Mouse (Mus musculus) brain, embryonic 14.5 days (tissue): Measurements from ENCODE around the gene Actg2.

Experiments used
- CTCF ChIP-seq: fragments of 200-500 bp; IDR thresholded peaks from 2 replicates; pipeline ENCODE4 v1.5.1; 2012; ENCODE audit warnings: inconsistent platforms, mild to moderate bottlenecking, moderate library complexity, borderline replicate concordance; ENCODE audit not compliant: insufficient read depth, insufficient read length; ENCODE audit errors: extremely low read depth
- POLR2A ChIP-seq: fragments of 200-500 bp; IDR thresholded peaks from 2 replicates; pipeline ENCODE4 v1.6.1; 2012; ENCODE audit warnings: mild to moderate bottlenecking, inconsistent platforms, borderline replicate concordance; ENCODE audit not compliant: poor library complexity, insufficient read depth, insufficient read length, severe bottlenecking; ENCODE audit errors: extremely low read depth

- TF ChIP-seq POLR2A, result no peak
- TF ChIP-seq CTCF, result no peak
Observed at GRCm38 (mm10) chr6:83575609-83576008, 39.5 kb upstream of the Actg2 start.
